Comparison of ENCODE assay signal across 25 mouse cellular contexts in the genomic region with DNA sequence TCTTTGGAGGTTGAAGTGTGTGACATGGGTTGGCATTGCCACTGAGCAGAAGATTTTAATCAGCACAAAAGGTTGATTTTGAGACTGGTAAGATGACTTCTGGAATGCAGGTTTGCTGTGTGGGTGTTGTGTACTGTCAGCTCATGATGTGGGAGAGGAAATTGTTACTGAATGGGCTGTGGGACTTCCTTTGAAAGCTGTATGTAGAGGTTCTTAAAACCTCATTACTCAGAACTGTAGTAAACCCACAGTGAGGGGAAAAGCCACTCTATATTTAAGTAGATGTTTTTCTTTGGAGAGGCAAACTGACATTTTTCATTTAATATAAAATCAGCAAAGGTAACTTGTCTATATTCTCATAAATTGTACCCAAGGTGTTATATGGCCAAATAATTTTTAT. TPM values are rescaled to one million over a fixed set of nuclear protein-coding genes. Genes with fewer than 3 reads are reported as not detected.
DNase-seq lines count a peak whose midpoint lies in the region; ATAC-seq lines count a peak whose summit lies in the region.
"Had no signal": no experiment of that assay in that cellular context is flagged by ENCODE, and none has a peak within 500 bp of the region (broad histone marks: within the 10 kb centered on the region; RNA-seq: fewer than 3 reads in every experiment).

No protein-coding gene starts in this region.

- intact Hi-C loops in left cerebral cortex, postnatal 14 days (cut with DNase I) = no loop called here

- no peaks in the 10 kb centered on the region for H3K4me1 ChIP-seq in hindbrain, embryonic 13.5 days (replicated peaks)
- H3K4me1 ChIP-seq: embryonic facial prominence, embryonic 10.5 days; embryonic facial prominence, embryonic 12.5 days; forebrain, embryonic 10.5 days; forebrain, embryonic 12.5 days had no signal

- H3K4me3 ChIP-seq in hindbrain, embryonic 13.5 days = no peak overlapping the region
- H3K4me3 ChIP-seq: embryonic facial prominence, embryonic 10.5 days; embryonic facial prominence, embryonic 12.5 days; erythroblast, embryonic 14.5 days; forebrain, embryonic 10.5 days; forebrain, embryonic 12.5 days had no signal

- no peak overlapping the region for H3K4me2 ChIP-seq in hindbrain, embryonic 13.5 days
- H3K4me2 ChIP-seq: embryonic facial prominence, embryonic 12.5 days; forebrain, embryonic 12.5 days had no signal

- H3K9ac ChIP-seq in hindbrain, embryonic 13.5 days = no peak overlapping the region
- H3K9ac ChIP-seq: embryonic facial prominence, embryonic 12.5 days; forebrain, embryonic 12.5 days had no signal

- H3K9me3 ChIP-seq in hindbrain, embryonic 13.5 days = no peaks in the 10 kb centered on the region
- H3K9me3 ChIP-seq: embryonic facial prominence, embryonic 10.5 days; embryonic facial prominence, embryonic 12.5 days; forebrain, embryonic 10.5 days; forebrain, embryonic 12.5 days; G1E had no signal

- H3K27me3 ChIP-seq in hindbrain, embryonic 13.5 days = no peaks in the 10 kb centered on the region
- H3K27me3 ChIP-seq: embryonic facial prominence, embryonic 12.5 days; forebrain, embryonic 12.5 days; Patski had no signal

- ATAC-seq in CD4-positive, CD25-positive, alpha-beta regulatory T cell, adult 4 months = peak; percentile 94
- ATAC-seq in activated CD4-positive, CD25-positive, alpha-beta regulatory T cell, adult 4 months = peak; percentile 80
- peak; percentile 90 for ATAC-seq in inflammation-experienced regulatory T-cells, adult 6 months
- ATAC-seq in hindbrain, embryonic 13.5 days (ENCODE audit: low FRiP score) = no peak
- ATAC-seq: forebrain, embryonic 14.5 days; forebrain, embryonic 16.5 days; Patski had no signal

- peak; percentile 54 for DNase-seq in CD4-positive helper T cell, adult 2 months (ENCODE audit: low read depth, low spot score)
- no peak for DNase-seq in left cerebral cortex, postnatal 14 days (ENCODE audit: low spot score in 2 of 2)
- DNase-seq in frontal cortex, postnatal 14 days (ENCODE audit: low spot score in 2 of 2) = no peak
- DNase-seq: adrenal gland, adult 2 months; adrenal gland, postnatal 10 days; adrenal gland, postnatal 36 days; B cell, adult 2 months; cerebellum, adult 11-12 months; cerebellum, adult 2 months; cerebellum, adult 9-10 months; cerebellum, postnatal 10 days; cerebellum, postnatal 25 days had no signal

- H3K36me3 ChIP-seq in hindbrain, embryonic 13.5 days = peaks cover 2% of the 10 kb centered on the region; the same call in 1 of the 2 replicates
- H3K36me3 ChIP-seq: embryonic facial prominence, embryonic 10.5 days; embryonic facial prominence, embryonic 12.5 days; forebrain, embryonic 10.5 days; forebrain, embryonic 12.5 days had no signal

- H3K27ac ChIP-seq in hindbrain, embryonic 13.5 days = no peak overlapping the region
- H3K27ac ChIP-seq: embryonic facial prominence, embryonic 10.5 days; embryonic facial prominence, embryonic 12.5 days; forebrain, embryonic 10.5 days; forebrain, embryonic 12.5 days had no signal

RNA-seq across cellular contexts. Expression of gene Larp1b, which starts 31.1 kb away (rescaled TPM):
- 10 to 100 TPM; 12.7 to 27.2 TPM for polyA plus RNA-seq in CD4-positive, CD25-positive, alpha-beta regulatory T cell, adult 4 months (2017; shearing (Covaris generic))
- polyA plus RNA-seq in activated CD4-positive, CD25-positive, alpha-beta regulatory T cell, adult 4 months (2017; shearing (Covaris generic)) = 10 to 100 TPM; 20.0 to 24.7 TPM
- polyA plus RNA-seq in inflammation-experienced regulatory T-cells, adult 6 months (2017; shearing (Covaris generic)) = 10 to 100 TPM; 20.7 to 22.9 (median 21.6) TPM
- 10 to 100 TPM; 21.6 to 21.9 TPM for total RNA-seq in left cerebral cortex, postnatal 14 days (2021)
- 3.2 and 5.0 TPM in 2 replicates for polyA plus RNA-seq in hindbrain, embryonic 13.5 days (2015; fragmentation: Nextera tagmentation; extraction: Ambion mirVana)
